Mouse (Mus musculus) megakaryocyte-erythroid progenitor cell, adult 5 weeks (primary cell): ENCODE results near the gene Zbtb37. TPM values are rescaled to one million over a fixed set of nuclear protein-coding genes. Genes with fewer than 3 reads are reported as not detected.

Source experiments
- polyA plus RNA-seq: library from polyadenylated mRNA; stranded (reverse); fragments of >175 nt; gene quantifications from 2 replicates; pipeline ENCODE4 v1.2.3, GENCODE M21; 2012

The Zbtb37 gene
- polyA plus RNA-seq: 0.12 and 0.36 TPM in 2 replicates

DNA sequence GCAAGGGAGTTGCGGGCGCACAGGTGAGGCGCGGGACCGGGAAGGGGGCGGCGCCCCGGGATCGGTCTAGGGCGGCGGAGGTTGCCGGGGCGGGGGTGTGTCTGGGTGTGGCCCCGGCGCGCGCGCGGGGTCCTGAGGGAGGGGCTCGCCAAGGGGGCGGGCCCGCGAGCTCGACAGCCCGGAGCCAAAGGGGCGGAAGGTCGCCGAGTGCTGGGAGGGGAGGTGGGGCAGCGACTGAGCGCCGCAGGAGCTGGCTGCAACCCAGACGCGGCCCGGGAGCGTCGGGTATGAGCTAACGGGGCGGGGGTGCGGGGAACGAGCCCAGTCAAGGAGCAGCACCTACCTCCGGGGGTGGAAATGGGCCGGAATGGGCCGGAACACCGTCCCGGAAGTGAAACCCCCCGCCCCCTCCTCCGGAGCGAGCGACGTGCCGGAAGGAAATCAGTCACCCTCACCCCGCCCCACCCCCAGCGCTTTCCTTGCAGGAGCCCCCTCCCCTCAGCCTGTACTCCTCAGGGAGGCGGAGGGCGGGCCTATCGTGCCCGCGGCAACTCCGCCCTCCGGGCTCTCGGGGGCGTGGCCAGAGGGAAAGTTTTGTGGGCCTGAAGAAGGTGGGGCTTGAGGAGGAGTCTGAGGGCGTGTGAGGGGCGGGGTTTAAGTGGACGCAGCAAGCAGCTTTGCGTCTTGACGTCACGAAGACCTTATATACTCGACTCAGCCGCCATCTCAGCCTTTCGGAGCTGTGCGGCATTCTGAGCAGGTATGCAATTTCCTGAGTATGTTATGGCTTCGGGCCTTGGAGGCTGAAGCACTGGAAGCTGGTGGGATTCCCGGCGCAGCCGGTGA, at the start of gene Zbtb37:
TSS of gene Zbtb37 (minus strand) at position 415 of the 846 bp plus-strand sequence.

GRCm38 (mm10) chr1:161070352-161071271, 36.0 kb upstream of the Zbtb37 start, which contains the start of the genes Dars2 and Cenpl:
Dars2 (minus strand) TSS chr1:161070658.
Cenpl (plus strand) TSS chr1:161070713.

DNA sequence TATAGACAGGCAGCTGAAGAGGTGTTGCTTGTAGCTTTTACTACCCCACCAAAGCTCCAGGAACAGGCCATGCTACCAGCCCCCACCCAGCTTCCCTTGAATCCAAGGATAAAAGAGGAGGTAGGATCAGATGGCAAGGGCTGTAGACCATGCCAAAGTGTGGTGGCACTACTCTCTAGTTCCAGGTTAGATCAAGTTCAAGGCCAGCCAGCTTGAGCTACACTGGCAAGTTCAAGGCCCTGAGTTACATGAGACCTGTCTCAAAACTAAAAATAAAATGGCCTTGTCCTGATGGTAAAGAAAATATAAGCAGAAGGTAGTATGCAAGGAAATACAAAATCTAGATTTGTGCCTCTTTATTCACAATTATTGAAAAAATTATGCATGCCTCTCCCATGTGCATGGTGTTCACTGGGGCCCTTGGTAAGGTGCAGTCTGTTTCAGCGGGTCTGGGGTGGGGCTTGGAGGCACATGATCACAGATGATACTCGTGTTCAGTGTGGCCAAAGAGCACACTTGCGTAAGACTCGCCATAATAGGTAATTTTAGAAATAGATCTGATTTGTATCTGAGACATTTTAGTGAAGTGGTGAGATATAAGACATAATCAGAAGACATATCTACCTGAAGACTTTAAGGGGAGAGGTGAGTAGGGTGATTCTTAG, 56.4 kb downstream of the Zbtb37 start, which contains the start of gene Serpinc1:
TSS of gene Serpinc1 (plus strand) at position 515 of the 665 bp plus-strand sequence.

Other genes with a start within 250 kb of the Zbtb37 start
- gene Rabgap1l, start 241.6 kb downstream of the Zbtb37 start, polyA plus RNA-seq: 12.1 and 14.8 TPM in 2 replicates
- gene Rc3h1, start 128.4 kb downstream of the Zbtb37 start, polyA plus RNA-seq: 1.7 and 2.5 TPM in 2 replicates
- gene Serpinc1, start 56.3 kb downstream of the Zbtb37 start, polyA plus RNA-seq: 0.30 and 0.86 TPM in 2 replicates
- gene Dars2, start 35.8 kb upstream of the Zbtb37 start, polyA plus RNA-seq: 2.3 and 4.4 TPM in 2 replicates
- gene Cenpl, start 35.9 kb upstream of the Zbtb37 start, polyA plus RNA-seq: 10.9 and 13.1 TPM in 2 replicates
- 1.5 and 1.6 TPM in 2 replicates for gene Klhl20, start 96.7 kb upstream of the Zbtb37 start, polyA plus RNA-seq
- not detected in 2 replicates for gene Ankrd45, start 107.8 kb upstream of the Zbtb37 start, polyA plus RNA-seq
- gene Tex50, start 124.5 kb upstream of the Zbtb37 start, polyA plus RNA-seq: not detected in 2 replicates
- gene Prdx6, start 216.4 kb upstream of the Zbtb37 start, polyA plus RNA-seq: 29.8 and 39.8 TPM in 2 replicates